Mouse (Mus musculus): ENCODE measurements around the gene Wdfy2.

DNA sequence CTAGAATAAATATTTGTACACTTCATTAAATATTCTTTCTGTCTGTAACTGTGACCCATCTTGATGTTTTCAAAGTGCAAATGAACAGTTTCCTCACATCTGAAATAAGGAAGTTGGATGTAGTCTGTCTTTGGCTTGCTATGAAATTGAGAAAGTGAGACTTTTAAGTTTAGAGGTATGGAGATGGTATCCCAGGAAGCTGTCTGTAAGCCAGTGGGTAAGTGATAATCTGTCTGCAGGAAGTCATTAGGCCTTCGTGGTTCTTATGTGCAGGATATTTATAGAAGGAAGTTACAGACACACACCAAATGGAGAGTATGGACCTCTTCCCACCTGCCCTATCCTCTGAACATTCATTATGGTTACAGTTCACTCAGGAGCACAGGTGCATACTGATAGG, 26.8 kb downstream of the Wdfy2 start:
- TF ChIP-seq CTCF (conservative IDR thresholded peaks at IDR 0.05; ENCODE audit: low read length) (no peak), NANOG (IDR thresholded peaks at IDR 0.05; ENCODE audit: borderline replicate concordance, low read length) (no peak), POU5F1 (IDR thresholded peaks at IDR 0.05; ENCODE audit: borderline replicate concordance, low read length) (no peak)

Data from E14TG2a.4 (cell line).